Mouse (Mus musculus) intestine, postnatal 0 days (tissue): ENCODE results near the gene Tmc3. TPM values are rescaled to one million over a fixed set of nuclear protein-coding genes. Genes with fewer than 3 reads are reported as not detected.

ENCODE experiments used
- ATAC-seq: fragments of 200-750 bp; cut with Nextera tagmentation; 2 replicates; pipeline ENCODE4 v1.8.0; 2017; ENCODE audit warnings: mild to moderate bottlenecking, moderate TSS enrichment, moderate library complexity
- H3K27ac ChIP-seq: fragments of 300-500 bp; sonication (generic); 2 replicates; pipeline ENCODE4 v1.5.1; 2014; ENCODE audit warnings: mild to moderate bottlenecking, low read depth, low read length, moderate library complexity
- H3K27me3 ChIP-seq: fragments of 300-500 bp; sonication (generic); replicated peaks from 2 replicates; pipeline ENCODE4 v1.6.1; 2014; ENCODE audit warnings: low read length, mixed read lengths; ENCODE audit not compliant: control insufficient read depth, insufficient read depth
- H3K36me3 ChIP-seq: fragments of 300-500 bp; sonication (generic); 2 replicates; pipeline ENCODE4 v1.6.1; 2014; ENCODE audit warnings: mild to moderate bottlenecking, moderate library complexity; ENCODE audit not compliant: control insufficient read depth, insufficient read depth
- H3K4me1 ChIP-seq: fragments of 300-500 bp; sonication (generic); replicated peaks from 2 replicates; pipeline ENCODE4 v1.6.1; 2014; ENCODE audit warnings: antibody characterized with exemption, low read length, mixed read lengths; ENCODE audit not compliant: control insufficient read depth, insufficient read depth
- H3K4me2 ChIP-seq: fragments of 300-500 bp; sonication (generic); replicated peaks from 2 replicates; pipeline ENCODE4 v1.6.1; 2014; ENCODE audit warnings: low read depth, mild to moderate bottlenecking, moderate library complexity
- H3K4me3 ChIP-seq: fragments of 300-500 bp; sonication (generic); 2 replicates; pipeline ENCODE4 v1.5.1; 2014; ENCODE audit warnings: low read depth, low read length
- H3K9ac ChIP-seq: fragments of 300-500 bp; sonication (generic); 2 replicates; pipeline ENCODE4 v1.6.1; 2014; ENCODE audit warnings: mild to moderate bottlenecking, low read depth, low read length
- H3K9me3 ChIP-seq: fragments of 300-500 bp; sonication (generic); 2 replicates; pipeline ENCODE4 v1.6.1; 2016; ENCODE audit warnings: mixed run types; ENCODE audit not compliant: control insufficient read depth
- CTCF ChIP-seq: sonication (generic); IDR thresholded peaks from 2 replicates; pipeline ENCODE4 v1.5.1; 2016; ENCODE audit warnings: low read depth, mild to moderate bottlenecking, control low read depth, antibody characterized with exemption, moderate library complexity
- WGBS: fragments of 180-500 bp; shearing (Covaris S2); extraction: QIAGEN DNeasy Blood & Tissue Kit; methylation state at CpG from one replicate; pipeline ENCODE4 v1.1.7; 2014; 5-methylcytosine and 5-hydroxymethylcytosine counted together
- polyA plus RNA-seq: library from polyadenylated mRNA; unstranded; fragments of >200 nt; fragmentation: Nextera tagmentation; extraction: Ambion mirVana; gene quantifications from 2 replicates; pipeline ENCODE4 v1.2.1, GENCODE M21; 2015

The Tmc3 gene
- polyA plus RNA-seq, 1 experiment from 2014 or later: 1.1 TPM

GRCm38 (mm10) chr7:83660273-83660691 is 75.6 kb downstream of the Tmc3 start:
- Histone ChIP-seq H3K9me3 (no peaks in the 10 kb centered on the region), H3K4me3 (no peak overlapping the region), H3K27me3 (no peaks in the 10 kb centered on the region), H3K36me3 (no peaks in the 10 kb centered on the region), H3K9ac (no peak overlapping the region), H3K27ac (no peak overlapping the region), H3K4me1 (peaks cover 6% of the 10 kb centered on the region), H3K4me2 (no peak overlapping the region)
- WGBS: 93% methylated on average over 11 of the region's 11 CpGs
- peak; percentile 42; the same call in 1 of the 2 replicates for TF ChIP-seq CTCF
- no peak for ATAC-seq

GRCm38 (mm10) chr7:83661031-83661430 is 76.3 kb downstream of the Tmc3 start:
- Histone ChIP-seq H3K9ac (no peak overlapping the region), H3K27me3 (no peaks in the 10 kb centered on the region), H3K27ac (no peak overlapping the region), H3K4me3 (no peak overlapping the region), H3K4me1 (peaks cover 10% of the 10 kb centered on the region), H3K9me3 (no peaks in the 10 kb centered on the region), H3K4me2 (no peak overlapping the region), H3K36me3 (no peaks in the 10 kb centered on the region)
- no peak for ATAC-seq
- WGBS: 93% methylated on average over 10 of the region's 10 CpGs
- no peak for TF ChIP-seq CTCF

GRCm38 (mm10) chr7:83661763-83662162 is 77.0 kb downstream of the Tmc3 start:
- no peak overlapping the region for H3K9ac ChIP-seq
- no peak overlapping the region for H3K4me2 ChIP-seq
- H3K4me1 ChIP-seq: peaks cover 15% of the 10 kb centered on the region
- no peaks in the 10 kb centered on the region for H3K27me3 ChIP-seq
- no peaks in the 10 kb centered on the region for H3K36me3 ChIP-seq
- no peaks in the 10 kb centered on the region for H3K9me3 ChIP-seq
- WGBS: 99% methylated on average over 3 of the region's 3 CpGs
- no peak for ATAC-seq
- no peak for TF ChIP-seq CTCF
- no peak overlapping the region for H3K27ac ChIP-seq
- H3K4me3 ChIP-seq: no peak overlapping the region

- no peak overlapping the region for H3K4me3 ChIP-seq
- no peak overlapping the region for H3K4me2 ChIP-seq
- no peak overlapping the region for H3K9ac ChIP-seq
- H3K9me3 ChIP-seq: no peaks in the 10 kb centered on the region
- H3K4me1 ChIP-seq: peaks cover 15% of the 10 kb centered on the region
- 84% methylated on average over 6 of the region's 6 CpGs for WGBS
- no peak overlapping the region for H3K27ac ChIP-seq
- no peaks in the 10 kb centered on the region for H3K36me3 ChIP-seq
- TF ChIP-seq CTCF: no peak
- ATAC-seq: no peak
- H3K27me3 ChIP-seq: no peaks in the 10 kb centered on the region
Measured at GRCm38 (mm10) chr7:83662711-83663375, 78.1 kb downstream of the Tmc3 start.

- no peaks in the 10 kb centered on the region for H3K36me3 ChIP-seq
- TF ChIP-seq CTCF: no peak
- no peaks in the 10 kb centered on the region for H3K9me3 ChIP-seq
- H3K9ac ChIP-seq: no peak overlapping the region
- no peaks in the 10 kb centered on the region for H3K27me3 ChIP-seq
- 57% methylated on average over 4 of the region's 4 CpGs for WGBS
- H3K4me1 ChIP-seq: 0 out of 2 replicates have a peak, but pooled peaks cover 11% of the 10 kb centered on the region
- H3K4me3 ChIP-seq: no peak overlapping the region
- peak overlapping the region; percentile 35; the same call in 1 of the 2 replicates for H3K27ac ChIP-seq
- ATAC-seq: peak; percentile 92
- no peak overlapping the region for H3K4me2 ChIP-seq
Measured at GRCm38 (mm10) chr7:83666087-83666595, 81.4 kb downstream of the Tmc3 start.

GRCm38 (mm10) chr7:83667936-83668645 is 83.4 kb downstream of the Tmc3 start:
- Histone ChIP-seq H3K4me3 (no peak overlapping the region), H3K4me2 (no peak overlapping the region), H3K4me1 (0 out of 2 replicates have a peak, but pooled peaks cover 11% of the 10 kb centered on the region), H3K9me3 (no peaks in the 10 kb centered on the region), H3K27ac (no peak overlapping the region), H3K36me3 (no peaks in the 10 kb centered on the region), H3K27me3 (no peaks in the 10 kb centered on the region), H3K9ac (no peak overlapping the region)
- no peak for ATAC-seq
- WGBS: 78% methylated on average over 5 of the region's 5 CpGs
- no peak for TF ChIP-seq CTCF
